Mouse (Mus musculus): ENCODE measurements around the gene Ddx39.

GRCm38 (mm10) chr8:83666866-83667234 is 48.1 kb upstream of the Ddx39 start:
- TF ChIP-seq CTCF (conservative IDR thresholded peaks at IDR 0.05; ENCODE audit: insufficient read depth, insufficient read length, low read depth, low read length), result no peak
- TF ChIP-seq POLR2A (IDR thresholded peaks at IDR 0.05; ENCODE audit: low read depth, low read length), result no peak
